Mouse (Mus musculus) gonadal fat pad, adult 2 months (tissue): ENCODE measurements around the gene Eri3. TPM values are rescaled to one million over a fixed set of nuclear protein-coding genes. Genes with fewer than 3 reads are reported as not detected.

Experiments
- DNase-seq: peaks from one replicate; pipeline ENCODE4 v3.0.0-alpha.2; 2012; ENCODE audit warnings: low read depth
- polyA plus RNA-seq: library from polyadenylated mRNA; depleted of rRNA; stranded (reverse); fragments of >200 nt; gene quantifications from 2 replicates; pipeline ENCODE4 v1.2.3, GENCODE M21; 2012

The Eri3 gene
- polyA plus RNA-seq, 1 experiment, result 90.6 TPM

GRCm38 (mm10) chr4:117623025-117623424, 72.9 kb downstream of the Eri3 start:
- peak; percentile 54 for DNase-seq

- DNase-seq, result no peak
Measured at GRCm38 (mm10) chr4:117624660-117625059, 74.5 kb downstream of the Eri3 start.

DNA sequence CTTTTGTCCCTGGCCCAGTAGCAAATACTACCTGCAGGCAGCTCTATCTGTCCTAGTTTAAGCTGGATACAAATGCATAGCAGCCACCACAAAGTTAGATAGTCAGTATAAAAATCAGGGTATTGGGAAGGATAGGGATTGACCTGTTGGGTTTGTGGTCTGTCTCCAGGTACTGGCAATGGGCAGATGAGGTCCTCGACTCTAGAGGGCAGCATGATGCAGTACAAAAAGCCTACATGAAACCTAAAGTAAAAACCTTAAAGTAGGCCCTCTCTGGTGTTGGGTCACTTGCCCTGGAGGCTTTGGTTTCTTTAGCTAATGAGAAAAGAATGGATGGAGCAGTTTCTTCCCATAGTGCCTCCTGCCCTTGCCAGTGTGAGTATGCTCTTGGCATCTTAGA, 78.3 kb downstream of the Eri3 start:
- DNase-seq, result no peak

DNA sequence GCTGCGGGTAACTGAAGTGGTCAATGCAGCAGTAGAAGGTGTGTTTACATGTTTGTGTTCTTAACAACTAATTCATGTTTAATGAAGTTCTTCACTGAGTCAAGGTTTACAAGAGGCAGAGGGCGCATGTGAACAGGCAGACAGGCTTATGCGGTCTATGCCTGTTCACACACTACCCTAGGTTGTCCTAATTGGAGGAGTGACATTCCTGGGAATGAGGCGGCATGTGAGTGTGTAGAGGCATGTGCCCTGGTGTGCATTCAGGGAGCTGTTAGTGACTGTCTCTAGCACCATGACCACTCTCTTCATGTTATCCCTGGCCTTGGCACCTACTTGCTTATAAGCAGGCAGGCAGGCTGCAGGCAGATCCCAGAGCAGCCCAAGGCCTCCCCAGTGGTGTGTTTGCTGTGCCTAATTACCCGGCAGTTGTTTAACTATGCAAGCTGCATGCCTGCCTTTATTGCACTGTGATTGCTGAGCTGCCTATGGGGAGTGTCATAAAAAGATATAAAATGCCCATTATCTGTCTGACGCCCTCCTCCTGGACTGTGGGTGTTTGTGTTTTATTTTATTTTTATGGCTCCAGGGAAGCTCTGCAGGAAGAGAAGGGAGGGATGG, 80.0 kb downstream of the Eri3 start:
- DNase-seq, result no peak

GRCm38 (mm10) chr4:117633527-117633926, 83.4 kb downstream of the Eri3 start:
- DNase-seq, result no peak

- DNase-seq, result no peak
Measured at GRCm38 (mm10) chr4:117634642-117635041, 84.5 kb downstream of the Eri3 start.

GRCm38 (mm10) chr4:117636152-117636551, 86.0 kb downstream of the Eri3 start:
- no peak for DNase-seq

DNA sequence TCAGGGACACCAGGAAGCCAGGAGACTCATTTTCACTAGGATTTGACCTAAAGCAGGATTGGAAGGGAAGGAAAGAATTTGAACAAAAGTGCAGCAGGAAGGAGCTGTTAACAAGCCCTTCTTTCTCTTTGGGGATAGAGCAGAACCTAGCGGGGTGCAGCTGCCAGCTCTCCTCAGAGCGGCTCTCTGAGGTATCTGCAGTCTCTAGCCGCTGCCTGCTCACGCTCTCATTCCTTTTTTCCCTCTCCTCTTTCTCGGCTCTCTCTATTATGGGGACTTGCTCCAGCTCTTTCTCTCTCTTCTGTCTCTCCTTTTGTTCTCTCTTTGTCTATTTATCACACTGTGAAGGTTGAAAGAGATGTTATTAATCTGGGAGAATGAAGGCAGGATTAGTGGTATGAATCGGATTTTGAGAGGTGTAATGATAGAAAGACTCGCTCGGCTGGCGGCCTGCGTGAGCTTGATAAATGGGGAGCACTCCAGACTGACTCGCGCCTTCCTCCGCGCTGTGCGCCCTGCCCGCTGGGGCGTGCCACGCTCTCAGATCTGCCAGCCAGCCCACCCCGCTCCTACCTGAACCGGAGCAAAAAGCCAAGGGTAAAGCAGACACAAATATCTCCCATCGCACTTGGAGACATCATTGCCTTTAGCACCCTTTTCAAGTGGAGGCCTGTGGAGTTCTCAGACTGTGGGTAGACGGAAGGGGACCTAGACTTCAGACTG, 86.9 kb downstream of the Eri3 start:
- no peak for DNase-seq

GRCm38 (mm10) chr4:117640925-117641703, 90.9 kb downstream of the Eri3 start:
- DNase-seq, result no peak

DNA sequence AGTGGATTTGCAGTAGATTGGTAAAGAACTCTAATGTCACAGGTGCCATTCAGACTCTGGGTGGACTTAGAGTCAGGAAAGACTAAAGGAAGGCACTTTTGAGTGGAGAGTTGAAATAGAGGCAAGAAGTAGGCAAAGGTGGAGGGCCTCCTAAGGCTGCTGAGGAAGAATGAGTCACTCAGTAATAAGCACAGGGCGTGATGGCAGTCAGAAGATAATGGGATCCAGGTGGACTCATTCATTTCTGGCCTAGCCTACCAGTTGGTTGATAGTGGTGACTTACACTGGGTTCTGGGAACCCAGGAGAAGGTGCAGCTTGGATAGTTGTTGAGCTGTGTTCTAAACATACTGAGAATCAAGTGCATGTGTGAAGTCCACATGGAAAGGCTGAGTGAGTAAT, 91.6 kb downstream of the Eri3 start:
- no peak for DNase-seq

DNA sequence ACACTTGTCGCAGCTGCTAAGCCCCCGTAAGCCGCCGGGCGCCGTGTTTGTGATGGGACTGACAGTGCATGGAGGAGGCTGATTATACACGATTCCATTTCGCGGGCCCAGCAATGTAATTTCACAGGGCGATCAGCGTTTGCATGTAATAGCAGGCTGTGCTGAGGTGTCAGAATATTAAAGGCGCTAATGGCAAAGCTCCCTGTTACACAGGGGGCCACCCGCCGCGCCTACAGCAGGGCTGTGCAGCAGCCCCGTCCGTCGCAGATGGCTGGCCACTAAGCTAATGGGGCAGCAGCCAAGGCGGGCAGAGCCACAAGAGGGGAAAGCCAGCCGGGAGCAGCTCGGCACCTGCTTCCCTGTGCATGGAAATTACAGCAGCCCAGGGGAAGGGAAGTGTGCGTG, 94.9 kb downstream of the Eri3 start:
- no peak for DNase-seq

DNA sequence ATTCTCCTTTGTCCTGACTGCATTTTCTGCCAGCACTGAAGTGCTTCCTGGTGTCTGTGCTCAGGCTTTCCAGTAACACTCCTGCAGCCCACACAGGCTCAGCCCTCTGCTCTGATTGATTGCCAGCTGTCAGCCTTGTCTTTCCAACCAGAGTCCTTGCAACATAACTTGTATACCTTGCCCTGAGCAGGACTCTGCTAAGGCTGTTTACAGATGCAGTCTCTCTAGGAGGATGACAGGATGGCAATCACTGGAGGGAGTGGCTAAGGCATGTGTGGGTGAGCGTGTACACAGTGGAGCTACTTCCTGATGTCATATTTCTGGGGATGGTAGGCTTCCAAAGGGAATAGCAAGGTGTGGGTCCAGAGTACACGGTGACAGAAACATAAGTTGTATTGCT, 95.7 kb downstream of the Eri3 start:
- DNase-seq, result peak; percentile 80

DNA sequence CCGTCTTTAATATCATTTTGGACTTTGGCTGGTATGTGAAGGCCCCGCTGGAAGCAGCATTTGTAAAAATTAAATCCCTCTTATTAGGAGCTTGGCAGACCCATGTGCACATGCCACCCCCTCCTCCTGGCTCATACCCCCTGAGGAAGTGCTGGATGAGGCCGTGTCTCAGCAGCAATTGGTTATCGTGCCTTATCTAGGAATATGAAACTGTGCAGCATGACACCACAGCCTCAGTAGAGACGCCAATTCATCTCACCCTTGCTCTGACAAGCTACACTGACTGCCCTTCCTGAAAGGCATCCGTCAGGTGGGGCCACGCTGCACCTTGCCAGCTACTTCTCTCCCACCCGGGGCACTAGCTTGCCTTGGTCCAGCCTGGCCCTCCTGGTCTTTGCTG, 96.3 kb downstream of the Eri3 start:
- DNase-seq, result no peak

- no peak for DNase-seq
Measured at GRCm38 (mm10) chr4:117646926-117647755, 97.0 kb downstream of the Eri3 start.

- DNase-seq, result no peak
Measured at GRCm38 (mm10) chr4:117651626-117652101, 101.5 kb downstream of the Eri3 start.

- DNase-seq, result no peak
Measured at GRCm38 (mm10) chr4:117652727-117653126, 102.6 kb downstream of the Eri3 start.

- DNase-seq, result no peak
Measured at GRCm38 (mm10) chr4:117654016-117654702, 104.0 kb downstream of the Eri3 start.

- no peak for DNase-seq
Measured at GRCm38 (mm10) chr4:117654703-117655499, 104.7 kb downstream of the Eri3 start.

DNA sequence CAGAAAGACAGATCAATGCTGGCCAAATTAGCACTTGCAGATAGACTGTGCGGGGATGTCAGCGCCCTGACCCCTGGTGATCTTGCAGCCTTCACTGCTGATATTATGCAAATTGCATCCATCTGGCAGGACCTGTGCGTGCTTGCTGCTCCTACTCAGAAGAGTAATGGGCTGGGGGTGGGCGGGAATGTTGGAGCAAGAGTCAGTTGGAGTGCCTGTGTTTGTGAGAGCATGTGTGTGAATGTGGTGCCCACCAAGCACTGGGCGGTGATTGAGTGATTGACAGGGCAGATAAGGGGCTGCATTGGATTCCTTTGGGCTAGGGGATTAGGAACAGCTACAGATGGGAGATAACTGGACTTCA, 105.3 kb downstream of the Eri3 start:
- no peak for DNase-seq

GRCm38 (mm10) chr4:117656961-117657360, 106.8 kb downstream of the Eri3 start:
- no peak for DNase-seq
